Mouse (Mus musculus) G1E (cell line): ENCODE measurements at regions not wholly inside any gene's neighbourhood (a gene's known extent, or its start where the extent isn't known, plus 50 kb on each side); places are given as distances from the start of the nearest gene placed in this dataset.

ENCODE experiments used
- CTCF ChIP-seq: IDR thresholded peaks from 2 replicates; pipeline ENCODE4 v1.5.1; 2012; ENCODE audit warnings: low read depth, low read length, inconsistent platforms, mixed read lengths
- GATA1 ChIP-seq: IDR thresholded peaks from 2 replicates; pipeline ENCODE4 v1.6.1; 2012; ENCODE audit warnings: borderline replicate concordance, low read length, inconsistent platforms, mixed read lengths
- GATA2 ChIP-seq: IDR thresholded peaks from 2 replicates; pipeline ENCODE4 v1.6.1; 2012; ENCODE audit warnings: low read depth, low read length, inconsistent platforms, borderline replicate concordance
- TAL1 ChIP-seq: conservative IDR thresholded peaks from 2 replicates; pipeline ENCODE4 v1.6.1; 2012; ENCODE audit warnings: low read depth, low read length, inconsistent platforms, mixed read lengths

DNA sequence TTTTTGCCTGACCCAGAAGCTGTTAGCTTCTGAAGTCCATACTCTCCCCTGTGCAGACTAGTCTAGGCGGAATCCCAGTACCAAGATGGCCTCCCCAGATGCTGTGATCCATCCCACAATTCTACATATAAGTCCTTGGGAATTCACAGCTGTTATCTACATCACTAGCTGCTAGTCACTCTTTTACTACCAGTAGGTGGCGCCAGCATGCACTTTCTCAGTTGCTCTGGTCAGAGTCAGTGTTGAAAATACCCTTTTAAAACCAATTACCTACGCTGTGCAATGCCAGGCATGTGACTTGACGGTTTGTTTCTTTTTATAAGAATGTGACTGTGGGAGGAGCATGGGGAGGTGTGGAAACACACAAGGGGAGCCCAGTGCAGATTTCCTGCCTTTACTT lies 348.3 kb downstream of the Xylt1 start:
- TF ChIP-seq CTCF (no peak), GATA2 (no peak), TAL1 (no peak), GATA1 (no peak)
